In genomic region chr9:61336591-61337587, GRCm38 (mm10) we compare ENCODE assay signal across 8 mouse cellular contexts. TPM values are rescaled to one million over a fixed set of nuclear protein-coding genes. Genes with fewer than 3 reads are reported as not detected.
DNase-seq lines count a peak whose midpoint lies in the region; ATAC-seq and TF ChIP-seq lines count a peak whose summit lies in the region.

No protein-coding gene starts in this region.

- H3K36me3 ChIP-seq in forebrain, embryonic 14.5 days (ENCODE audit: control insufficient read depth, insufficient read depth, low read length): no peaks in the 10 kb centered on the region
- H3K36me3 ChIP-seq in forebrain, embryonic 16.5 days (ENCODE audit: control insufficient read depth, insufficient read depth): no peaks in the 10 kb centered on the region
- H3K36me3 ChIP-seq in intestine, embryonic 16.5 days (ENCODE audit: control insufficient read depth, insufficient read depth, low read length): no peaks in the 10 kb centered on the region
- H3K36me3 ChIP-seq in hindbrain, embryonic 14.5 days (replicated peaks; ENCODE audit: control insufficient read depth, insufficient read depth): no peaks in the 10 kb centered on the region

- H3K9ac ChIP-seq in forebrain, embryonic 14.5 days (ENCODE audit: low read length): no peak overlapping the region
- no peak overlapping the region for H3K9ac ChIP-seq in forebrain, embryonic 16.5 days (replicated peaks; ENCODE audit: low read depth, low read length)
- H3K9ac ChIP-seq in intestine, embryonic 16.5 days (ENCODE audit: low read depth, low read length): no peak overlapping the region
- H3K9ac ChIP-seq in hindbrain, embryonic 14.5 days: no peak overlapping the region

- DNase-seq in forebrain, embryonic 14.5 days (ENCODE audit: low spot score): peak; percentile 50
- DNase-seq in brain, embryonic 14.5 days (ENCODE audit: low read depth): peak; percentile 70
- DNase-seq in B cell, adult 2 months: no peak
- DNase-seq in hindbrain, embryonic 14.5 days (ENCODE audit: low spot score): no peak
- DNase-seq in retina, embryonic 14.5 days (ENCODE audit: low spot score): no peak

- TF ChIP-seq POLR2A in brain, embryonic 14.5 days (IDR thresholded peaks at IDR 0.05; ENCODE audit: borderline replicate concordance, extremely low read depth, insufficient read depth, insufficient read length, poor library complexity, severe bottlenecking): no peak

- 0 out of 2 replicates have a peak, but pooled peaks cover 6% of the 10 kb centered on the region for H3K27me3 ChIP-seq in forebrain, embryonic 14.5 days (replicated peaks; ENCODE audit: control insufficient read depth, insufficient read depth, low read length)
- 0 out of 2 replicates have a peak, but pooled peaks cover 2% of the 10 kb centered on the region for H3K27me3 ChIP-seq in forebrain, embryonic 16.5 days (replicated peaks; ENCODE audit: control insufficient read depth, insufficient read depth, low read length)
- H3K27me3 ChIP-seq in intestine, embryonic 16.5 days (replicated peaks; ENCODE audit: control insufficient read depth, insufficient read depth, low read length): no peaks in the 10 kb centered on the region
- peaks cover 30% of the 10 kb centered on the region for H3K27me3 ChIP-seq in hindbrain, embryonic 14.5 days (ENCODE audit: control insufficient read depth, insufficient read depth, low read length)

- no peak overlapping the region for H3K4me3 ChIP-seq in forebrain, embryonic 14.5 days (ENCODE audit: low read depth, low read length)
- H3K4me3 ChIP-seq in forebrain, embryonic 16.5 days (replicated peaks; ENCODE audit: low read length): no peak overlapping the region
- H3K4me3 ChIP-seq in intestine, embryonic 16.5 days (ENCODE audit: low read length): no peak overlapping the region
- H3K4me3 ChIP-seq in hindbrain, embryonic 14.5 days (replicated peaks; ENCODE audit: low read length): no peak overlapping the region

- 48% methylated on average over 17 of the region's 17 CpGs for WGBS in forebrain, embryonic 14.5 days
- WGBS in forebrain, embryonic 16.5 days: 50% methylated on average over 17 of the region's 17 CpGs
- WGBS in intestine, embryonic 16.5 days: 26% methylated on average over 17 of the region's 17 CpGs
- WGBS in hindbrain, embryonic 14.5 days: 42% methylated on average over 17 of the region's 17 CpGs

- H3K4me1 ChIP-seq in forebrain, embryonic 14.5 days (ENCODE audit: control insufficient read depth, insufficient read depth, low read length): 0 out of 2 replicates have a peak, but pooled peaks cover 6% of the 10 kb centered on the region
- H3K4me1 ChIP-seq in forebrain, embryonic 16.5 days (replicated peaks; ENCODE audit: control insufficient read depth, insufficient read depth, low read length): peaks cover 9% of the 10 kb centered on the region; the same call in 1 of the 2 replicates
- H3K4me1 ChIP-seq in intestine, embryonic 16.5 days (ENCODE audit: control insufficient read depth, insufficient read depth, low read length): peaks cover 22% of the 10 kb centered on the region
- H3K4me1 ChIP-seq in hindbrain, embryonic 14.5 days (replicated peaks; ENCODE audit: control insufficient read depth, insufficient read depth, low read length): peaks cover 4% of the 10 kb centered on the region

- no peak for TF ChIP-seq CTCF in brain, embryonic 14.5 days (IDR thresholded peaks at IDR 0.05; ENCODE audit: borderline replicate concordance, extremely low read depth, insufficient read depth, insufficient read length)

- ATAC-seq in forebrain, embryonic 14.5 days: no peak
- no peak for ATAC-seq in forebrain, embryonic 16.5 days
- peak; percentile 59 for ATAC-seq in intestine, embryonic 16.5 days
- peak; percentile 74 for ATAC-seq in megakaryocyte progenitor cell, adult 5-6 weeks (replicated peaks; ENCODE audit: poor library complexity)
- ATAC-seq in hindbrain, embryonic 14.5 days (ENCODE audit: low FRiP score): no peak

- H3K4me2 ChIP-seq in forebrain, embryonic 14.5 days (ENCODE audit: low read length): no peak overlapping the region
- no peak overlapping the region for H3K4me2 ChIP-seq in forebrain, embryonic 16.5 days (ENCODE audit: low read length)
- no peak overlapping the region for H3K4me2 ChIP-seq in intestine, embryonic 16.5 days (ENCODE audit: low read depth, low read length)
- no peak overlapping the region for H3K4me2 ChIP-seq in hindbrain, embryonic 14.5 days (replicated peaks)

- H3K27ac ChIP-seq in forebrain, embryonic 14.5 days (ENCODE audit: low read depth, low read length): no peak overlapping the region
- no peak overlapping the region for H3K27ac ChIP-seq in forebrain, embryonic 16.5 days (ENCODE audit: low read length)
- no peak overlapping the region for H3K27ac ChIP-seq in intestine, embryonic 16.5 days (ENCODE audit: low read length)
- no peak overlapping the region for H3K27ac ChIP-seq in hindbrain, embryonic 14.5 days

- no peaks in the 10 kb centered on the region for H3K9me3 ChIP-seq in forebrain, embryonic 14.5 days (replicated peaks; ENCODE audit: control insufficient read depth, low read length)
- no peaks in the 10 kb centered on the region for H3K9me3 ChIP-seq in forebrain, embryonic 16.5 days (ENCODE audit: control insufficient read depth, low read length)
- H3K9me3 ChIP-seq in intestine, embryonic 16.5 days (ENCODE audit: control insufficient read depth, low read length): no peaks in the 10 kb centered on the region
- H3K9me3 ChIP-seq in hindbrain, embryonic 14.5 days (ENCODE audit: control insufficient read depth, low read length): no peaks in the 10 kb centered on the region

RNA-seq across cellular contexts. Expression of gene Tle3, which starts 35.3 kb away (rescaled TPM):
- polyA plus RNA-seq in forebrain, embryonic 14.5 days (2014; fragmentation: Nextera tagmentation; extraction: Ambion mirVana): 28.1 and 30.1 TPM in 2 replicates
- 36.8 and 42.5 TPM in 2 replicates for polyA plus RNA-seq in forebrain, embryonic 16.5 days (2015; fragmentation: Nextera tagmentation; extraction: Ambion mirVana)
- polyA plus RNA-seq in brain, embryonic 14.5 days (2012; rRNA removed): 108 and 121 TPM in 2 replicates
- 15.9 and 18.8 TPM in 2 replicates for polyA plus RNA-seq in intestine, embryonic 16.5 days (2015; fragmentation: Nextera tagmentation; extraction: Ambion mirVana)
- total RNA-seq in megakaryocyte progenitor cell, adult 5-6 weeks (2015): 65.2 and 66.2 TPM in 2 replicates
- total RNA-seq in megakaryocyte progenitor cell, adult 5-6 weeks (2017): 48.0 and 50.5 TPM in 2 replicates
- 22.4 and 23.9 TPM in 2 replicates for polyA plus RNA-seq in hindbrain, embryonic 14.5 days (2014; fragmentation: Nextera tagmentation; extraction: Ambion mirVana)

Comparison
In these comparisons a context has a peak if more than half of its experiments do, and no peak if none do; other contexts are left out.
1. ATAC-seq: peak in intestine, embryonic 16.5 days (single experiment) and megakaryocyte progenitor cell, adult 5-6 weeks (single experiment); none in forebrain, embryonic 14.5 days (single experiment), forebrain, embryonic 16.5 days (single experiment) and hindbrain, embryonic 14.5 days (single experiment).
2. DNase-seq: peak in forebrain, embryonic 14.5 days (single experiment) and brain, embryonic 14.5 days (single experiment); none in B cell, adult 2 months (0 of 2), hindbrain, embryonic 14.5 days (single experiment) and retina, embryonic 14.5 days (single experiment).